ENCODE assay signal across 22 mouse cellular contexts in genomic region chr14:78065938-78066710, GRCm38 (mm10). TPM values are rescaled to one million over a fixed set of nuclear protein-coding genes. Genes with fewer than 3 reads are reported as not detected.
DNase-seq lines count a peak whose midpoint lies in the region; TF ChIP-seq lines count a peak whose summit lies in the region.
"Had no signal": no experiment of that assay in that cellular context is flagged by ENCODE, and none has a peak within 500 bp of the region (broad histone marks: within the 10 kb centered on the region; RNA-seq: fewer than 3 reads in every experiment).

No protein-coding gene starts in this region.

- no peak overlapping the region for H3K4me3 ChIP-seq in cerebellum, adult 2 months (replicated peaks; ENCODE audit: insufficient read depth, low read depth, low read length)
- H3K4me3 ChIP-seq: heart, embryonic 15.5 days; hindbrain, embryonic 15.5 days; layer of hippocampus, adult 2 months; limb, embryonic 10.5 days; liver, embryonic 13.5 days had no signal

- no peaks in the 10 kb centered on the region for H3K27me3 ChIP-seq in cerebellum, adult 2 months (ENCODE audit: control insufficient read depth, insufficient read depth, low read length)
- H3K27me3 ChIP-seq: heart, embryonic 15.5 days; hindbrain, embryonic 15.5 days; liver, embryonic 13.5 days had no signal

- no peak for TF ChIP-seq POLR2A in cerebellum, adult 2 months (IDR thresholded peaks at IDR 0.05; ENCODE audit: borderline replicate concordance, insufficient read depth, low read length)

- no peaks in the 10 kb centered on the region for H3K4me1 ChIP-seq in cerebellum, adult 2 months (ENCODE audit: control insufficient read depth, insufficient read depth, low read length)
- H3K4me1 ChIP-seq: hindbrain, embryonic 15.5 days; liver, embryonic 13.5 days had no signal

- no peak for TF ChIP-seq CTCF in cerebellum, adult 2 months (IDR thresholded peaks at IDR 0.05; ENCODE audit: borderline replicate concordance, insufficient read depth, low read depth, low read length)

- intact Hi-C loops in left cerebral cortex, postnatal 36 days (cut with DNase I), result no loop called here

- H3K27ac ChIP-seq in cerebellum, adult 2 months (ENCODE audit: insufficient read depth, low read length), result no peak overlapping the region
- H3K27ac ChIP-seq: heart, embryonic 15.5 days; hindbrain, embryonic 15.5 days; layer of hippocampus, adult 2 months; limb, embryonic 10.5 days; liver, embryonic 13.5 days had no signal

- DNase-seq in cerebellum, postnatal 14 days, result peak; percentile 20 to 49
- DNase-seq in cerebellum, adult 2 months, result no peak
- DNase-seq in left cerebral cortex, adult 9 months (ENCODE audit: low spot score in 2 of 2), result peak; percentile 3 to 11
- DNase-seq in left cerebral cortex, adult 11 months (ENCODE audit: low spot score), result no peak
- DNase-seq in NIH3T3 (ENCODE audit: low read depth), result peak; percentile 76
- DNase-seq in left cerebral cortex, postnatal 36 days (ENCODE audit: low spot score in 2 of 2), result peak; percentile 4 to 5
- no peak for DNase-seq in kidney, postnatal 14 days
- DNase-seq in kidney, adult 8-10 months, result no peak
- DNase-seq: cerebellum, adult 9-10 months; kidney, adult 18-20 months; liver, embryonic 13.5 days; midbrain, embryonic 14.5 days; spleen, adult 18-20 months had no signal

- 68% methylated on average over 9 of the region's 9 CpGs for WGBS in cerebellum, adult 2 months

RNA-seq across cellular contexts. Expression of gene Fam216b, which starts 22.7 kb away (rescaled TPM):
- polyA plus RNA-seq in cerebellum, adult 2 months (2012; rRNA removed), result 0.51 and 1.1 TPM in 2 replicates
- under 1 TPM in 1 of 2 experiments, not detected in 1; 0.39 TPM for total RNA-seq in left cerebral cortex, postnatal 36 days (2021)
- total RNA-seq: ES-E14; gastrocnemius, postnatal 4 days had no signal
- polyA plus RNA-seq: C2C12; limb, embryonic 10.5 days; liver, embryonic 13.5 days; neural tube, embryonic 11.5 days; testis, adult 2 months had no signal

Comparison
In these comparisons a context has a peak if more than half of its experiments do, and no peak if none do; other contexts are left out.
1. DNase-seq: peak in cerebellum, postnatal 14 days (2 of 2), left cerebral cortex, adult 9 months (2 of 2), NIH3T3 (single experiment) and left cerebral cortex, postnatal 36 days (2 of 2); none in cerebellum, adult 2 months (0 of 2), left cerebral cortex, adult 11 months (single experiment), kidney, postnatal 14 days (single experiment) and kidney, adult 8-10 months (0 of 2).